Mouse (Mus musculus) midbrain, embryonic 14.5 days (tissue): Measurements from ENCODE around the gene Sh3gl3. TPM values are rescaled to one million over a fixed set of nuclear protein-coding genes. Genes with fewer than 3 reads are reported as not detected.

ENCODE experiments used
- ATAC-seq: fragments of 200-750 bp; cut with Nextera tagmentation; 2 replicates; pipeline ENCODE4 v1.8.0; 2017; ENCODE audit warnings: moderate number of reproducible peaks, moderate library complexity; ENCODE audit not compliant: low FRiP score, low TSS enrichment
- DNase-seq: peaks from one replicate; pipeline ENCODE4 v3.0.0-alpha.2; 2015
- H3K27ac ChIP-seq: fragments of 300-500 bp; sonication (generic); replicated peaks from 2 replicates; pipeline ENCODE4 v1.5.1; 2014; ENCODE audit warnings: mild to moderate bottlenecking, low read depth, low read length, moderate library complexity
- H3K27me3 ChIP-seq: fragments of 300-500 bp; sonication (generic); 2 replicates; pipeline ENCODE4 v1.6.1; 2014; ENCODE audit warnings: low read length, control low read depth, mixed read lengths; ENCODE audit not compliant: control insufficient read depth, insufficient read depth
- H3K36me3 ChIP-seq: fragments of 300-500 bp; sonication (generic); 2 replicates; pipeline ENCODE4 v1.6.1; 2014; ENCODE audit warnings: low read length, control low read depth; ENCODE audit not compliant: control insufficient read depth, insufficient read depth
- H3K4me1 ChIP-seq: fragments of 300-500 bp; sonication (generic); 2 replicates; pipeline ENCODE4 v1.6.1; 2014; ENCODE audit warnings: mild to moderate bottlenecking, antibody characterized with exemption, low read length, control low read depth; ENCODE audit not compliant: control insufficient read depth, insufficient read depth
- H3K4me2 ChIP-seq: fragments of 300-500 bp; sonication (generic); 2 replicates; pipeline ENCODE4 v1.6.1; 2014; ENCODE audit warnings: mild to moderate bottlenecking, low read length, moderate library complexity
- H3K4me3 ChIP-seq: fragments of 300-500 bp; sonication (generic); replicated peaks from 2 replicates; pipeline ENCODE4 v1.5.1; 2014; ENCODE audit warnings: low read depth, low read length
- H3K9ac ChIP-seq: fragments of 300-500 bp; sonication (generic); replicated peaks from 2 replicates; pipeline ENCODE4 v1.6.1; 2014; ENCODE audit warnings: mild to moderate bottlenecking, low read length, moderate library complexity
- H3K9me3 ChIP-seq: fragments of 300-500 bp; sonication (generic); 2 replicates; pipeline ENCODE4 v1.6.1; 2016; ENCODE audit warnings: low read length, control low read depth, mixed read lengths; ENCODE audit not compliant: control insufficient read depth
- WGBS: fragments of 180-500 bp; shearing (Covaris S2); extraction: QIAGEN DNeasy Blood & Tissue Kit; methylation state at CpG from one replicate; pipeline ENCODE4 v1.1.7; 2014; 5-methylcytosine and 5-hydroxymethylcytosine counted together
- polyA plus RNA-seq: library from polyadenylated mRNA; unstranded; fragments of >200 nt; fragmentation: Nextera tagmentation; extraction: Ambion mirVana; gene quantifications from 2 replicates; pipeline ENCODE4 v1.2.1, GENCODE M21; 2014

Sh3gl3 gene
- polyA plus RNA-seq = 76.5 and 82.4 TPM in 2 replicates

DNA sequence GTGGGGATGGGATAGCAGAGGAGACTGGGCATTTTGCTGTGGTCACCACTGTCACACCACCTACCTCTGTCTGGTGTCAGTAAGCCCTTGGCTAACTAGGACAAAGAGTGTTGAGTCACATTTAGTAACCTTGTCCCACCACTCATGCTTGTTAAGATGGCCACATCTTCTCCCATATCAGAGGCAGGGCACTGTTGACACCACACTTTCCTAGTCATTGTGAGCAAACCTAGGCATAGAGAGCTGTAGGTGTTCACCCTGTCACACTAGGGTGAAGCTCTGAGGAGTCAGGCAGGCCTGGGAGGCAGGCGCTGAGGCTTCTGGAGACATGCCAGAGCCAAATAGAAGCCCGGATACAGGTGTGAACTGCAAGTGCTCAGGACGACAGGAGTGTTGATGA lies at the start of gene Sh3gl3:
Sh3gl3 (plus strand) TSS at position 301 of the 400 bp plus-strand sequence.
- H3K27me3 ChIP-seq = 0 out of 2 replicates have a peak, but pooled peaks cover 2% of the 10 kb centered on the region
- peak within 1 kb of the TSS; percentile 76 for H3K4me3 ChIP-seq
- peak within 1 kb of the TSS; percentile 80 for H3K27ac ChIP-seq
- DNase-seq (no peak), ATAC-seq (no peak)
- H3K36me3 ChIP-seq = no peaks in the 10 kb centered on the region
- H3K4me2 ChIP-seq = peak within 1 kb of the TSS; percentile 73
- H3K9ac ChIP-seq = peak within 1 kb of the TSS; percentile 69
- WGBS = 93% methylated on average over 3 of the region's 3 CpGs
- no peaks in the 10 kb centered on the region for H3K9me3 ChIP-seq
- H3K4me1 ChIP-seq = peaks cover 4% of the 10 kb centered on the region; the same call in 1 of the 2 replicates

GRCm38 (mm10) chr7:82138196-82138595 lies 35.4 kb upstream of the Sh3gl3 start:
- Histone ChIP-seq H3K4me1 (no peaks in the 10 kb centered on the region), H3K4me3 (no peak overlapping the region), H3K36me3 (no peaks in the 10 kb centered on the region), H3K27me3 (no peaks in the 10 kb centered on the region), H3K9ac (no peak overlapping the region), H3K4me2 (no peak overlapping the region), H3K27ac (no peak overlapping the region), H3K9me3 (no peaks in the 10 kb centered on the region)
- no peak for DNase-seq
- 81% methylated on average over 1 of the region's 1 CpGs for WGBS
- ATAC-seq = no peak

DNA sequence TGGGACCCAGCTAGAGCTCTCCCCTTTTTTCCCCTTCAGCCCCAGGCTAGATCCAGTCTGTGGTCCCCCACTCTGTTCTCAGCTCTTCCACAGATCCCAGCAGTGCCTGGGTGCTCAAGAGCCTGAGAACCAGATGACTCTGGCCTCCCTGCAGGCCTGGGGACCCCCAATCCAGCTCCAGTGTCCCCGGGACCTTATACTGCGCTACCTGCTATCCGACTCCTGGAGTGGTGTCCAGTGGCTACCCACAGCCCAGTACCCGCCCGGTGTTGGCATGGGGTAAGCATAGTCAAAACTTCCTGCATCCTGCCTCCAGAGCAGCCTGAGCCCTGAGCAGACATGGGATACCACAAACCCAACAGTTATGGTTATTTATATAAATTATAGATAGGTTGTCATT lies 26.5 kb upstream of the Sh3gl3 start:
- Histone ChIP-seq H3K27ac (no peak overlapping the region), H3K4me1 (no peaks in the 10 kb centered on the region)

DNA sequence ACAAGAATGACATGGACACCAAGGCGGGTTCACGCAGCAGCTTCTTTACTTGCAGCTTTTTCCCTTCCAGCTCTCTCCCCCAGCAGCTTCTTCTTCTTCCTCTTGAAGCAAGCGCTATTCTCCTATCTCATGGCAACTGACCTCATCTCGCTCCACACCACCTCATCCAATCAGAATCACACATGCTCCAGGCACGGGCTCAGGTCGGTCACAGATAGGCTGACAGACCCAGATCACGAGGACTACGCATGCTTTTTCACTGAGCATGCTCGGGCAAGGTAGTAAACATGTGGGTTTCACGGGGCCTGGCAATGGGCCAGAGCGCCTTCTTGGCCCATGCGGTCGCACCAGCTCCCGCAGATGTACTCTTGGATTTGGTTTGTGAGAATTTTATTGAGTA lies 9.0 kb upstream of the Sh3gl3 start:
- H3K9me3 ChIP-seq = no peaks in the 10 kb centered on the region
- WGBS = 96% methylated on average over 14 of the region's 14 CpGs
- H3K4me1 ChIP-seq = no peaks in the 10 kb centered on the region
- H3K9ac ChIP-seq = no peak overlapping the region
- DNase-seq = no peak
- no peak for ATAC-seq
- no peak overlapping the region for H3K4me2 ChIP-seq
- no peaks in the 10 kb centered on the region for H3K36me3 ChIP-seq
- H3K4me3 ChIP-seq = no peak overlapping the region
- H3K27ac ChIP-seq = no peak overlapping the region
- H3K27me3 ChIP-seq = no peaks in the 10 kb centered on the region

More for the DNA sequence above, 26.5 kb upstream of the Sh3gl3 start:
- H3K4me3 ChIP-seq = no peak overlapping the region
- no peaks in the 10 kb centered on the region for H3K27me3 ChIP-seq
- H3K36me3 ChIP-seq = no peaks in the 10 kb centered on the region
- ATAC-seq (no peak), DNase-seq (no peak)
- no peak overlapping the region for H3K9ac ChIP-seq
- H3K9me3 ChIP-seq = no peaks in the 10 kb centered on the region
- WGBS = 93% methylated on average over 5 of the region's 5 CpGs
- no peak overlapping the region for H3K4me2 ChIP-seq

DNA sequence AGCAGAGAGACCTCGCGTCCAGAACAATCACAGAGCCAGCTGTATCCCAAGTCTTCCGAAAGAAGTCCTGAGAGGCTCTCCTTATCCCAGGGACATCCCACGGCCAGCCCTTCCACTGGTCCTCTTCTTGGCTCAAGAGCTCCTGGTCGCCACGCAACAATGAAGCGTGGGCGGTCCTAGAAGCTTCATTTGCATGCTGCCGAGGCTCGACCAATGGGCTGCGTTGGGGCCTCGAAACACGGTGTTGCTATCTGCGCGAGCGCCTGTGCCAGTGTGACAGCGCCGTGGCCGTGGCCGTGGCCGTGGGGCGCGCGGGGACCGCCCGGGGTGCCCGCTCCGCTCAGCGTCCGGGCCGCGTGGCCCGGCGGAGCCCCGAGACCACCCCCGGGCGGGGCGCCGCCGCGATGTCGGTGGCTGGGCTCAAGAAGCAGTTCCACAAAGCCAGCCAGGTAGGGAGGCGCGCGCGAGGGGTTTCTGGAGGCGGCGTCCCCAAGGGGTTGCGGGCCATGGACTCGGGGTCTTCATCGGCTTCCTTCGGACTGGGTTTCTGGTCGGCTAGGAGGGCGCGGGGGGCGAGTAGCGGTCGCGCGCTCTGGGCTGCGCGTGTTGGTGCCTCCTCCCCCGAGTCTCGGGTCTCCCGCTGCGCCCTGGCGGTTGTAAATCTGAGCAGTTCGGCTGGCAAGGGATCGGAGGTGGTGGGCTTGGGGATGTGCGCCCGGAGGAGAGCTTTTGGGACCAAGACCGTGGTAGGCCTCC lies 1.1 kb downstream of the Sh3gl3 start:
- Histone ChIP-seq H3K27me3 (0 out of 2 replicates have a peak, but pooled peaks cover 2% of the 10 kb centered on the region), H3K9ac (peak overlapping the region; percentile 69), H3K36me3 (no peaks in the 10 kb centered on the region), H3K4me1 (peaks cover 4% of the 10 kb centered on the region; the same call in 1 of the 2 replicates), H3K27ac (peak overlapping the region; percentile 80), H3K9me3 (no peaks in the 10 kb centered on the region), H3K4me2 (peak overlapping the region; percentile 73), H3K4me3 (peak overlapping the region; percentile 76)
- ATAC-seq (peak; percentile 97), DNase-seq (peak; percentile 93)
- under 1% methylated on average over 72 of the region's 72 CpGs for WGBS

DNA sequence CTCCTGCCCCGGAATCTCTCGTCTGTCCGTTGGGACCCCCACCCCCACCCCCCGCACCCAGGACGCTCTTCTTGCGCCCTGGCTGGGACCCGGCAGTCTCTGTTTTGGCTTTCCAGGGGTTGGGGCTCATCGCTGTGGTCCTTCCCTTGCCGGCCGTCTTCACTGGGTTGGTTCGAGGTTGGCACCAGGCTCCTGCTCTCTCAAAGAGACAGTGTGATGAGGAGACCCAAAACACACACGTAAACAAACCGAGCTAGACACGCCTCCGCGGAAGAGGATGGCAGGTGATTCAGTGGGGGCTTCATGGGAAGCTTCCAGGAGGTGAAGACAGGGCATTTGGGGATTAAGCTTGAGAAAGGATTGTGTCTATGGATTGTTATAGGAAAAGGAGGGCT lies 1.7 kb downstream of the Sh3gl3 start:
- H3K27ac ChIP-seq = peak overlapping the region; percentile 80
- H3K9me3 ChIP-seq = no peaks in the 10 kb centered on the region
- H3K4me1 ChIP-seq = peaks cover 4% of the 10 kb centered on the region; the same call in 1 of the 2 replicates
- peak; percentile 52 for DNase-seq
- ATAC-seq = peak; percentile 10; the same call in 1 of the 2 replicates
- peak overlapping the region; percentile 73 for H3K4me2 ChIP-seq
- WGBS = under 1% methylated on average over 16 of the region's 16 CpGs
- peak overlapping the region; percentile 76 for H3K4me3 ChIP-seq
- H3K9ac ChIP-seq = peak overlapping the region; percentile 69
- no peaks in the 10 kb centered on the region for H3K36me3 ChIP-seq
- 0 out of 2 replicates have a peak, but pooled peaks cover 2% of the 10 kb centered on the region for H3K27me3 ChIP-seq

- peak overlapping the region; percentile 76; the same call in 1 of the 2 replicates for H3K4me3 ChIP-seq
- peak overlapping the region; percentile 73 for H3K4me2 ChIP-seq
- 51% methylated on average over 3 of the region's 3 CpGs for WGBS
- no peak for ATAC-seq
- no peak overlapping the region for H3K27ac ChIP-seq
- H3K27me3 ChIP-seq = 0 out of 2 replicates have a peak, but pooled peaks cover 2% of the 10 kb centered on the region
- no peaks in the 10 kb centered on the region for H3K9me3 ChIP-seq
- H3K9ac ChIP-seq = 0 out of 2 replicates have a peak overlapping the region, but pooled peaks have one; percentile 69
- H3K4me1 ChIP-seq = peaks cover 4% of the 10 kb centered on the region; the same call in 1 of the 2 replicates
- no peaks in the 10 kb centered on the region for H3K36me3 ChIP-seq
- DNase-seq = peak; percentile 31
These were observed 2.6 kb downstream of the Sh3gl3 start for GRCm38 (mm10) chr7:82176192-82176591.

GRCm38 (mm10) chr7:82177336-82177735 lies 3.7 kb downstream of the Sh3gl3 start:
- DNase-seq (no peak), ATAC-seq (no peak)
- Histone ChIP-seq H3K4me3 (no peak overlapping the region), H3K36me3 (no peaks in the 10 kb centered on the region), H3K27ac (no peak overlapping the region), H3K9ac (no peak overlapping the region), H3K4me2 (no peak overlapping the region), H3K9me3 (peaks cover 5% of the 10 kb centered on the region; the same call in 1 of the 2 replicates), H3K27me3 (0 out of 2 replicates have a peak, but pooled peaks cover 2% of the 10 kb centered on the region), H3K4me1 (peaks cover 4% of the 10 kb centered on the region; the same call in 1 of the 2 replicates)
- 85% methylated on average over 5 of the region's 5 CpGs for WGBS
